Mouse (Mus musculus) cortical plate, adult 2 months (tissue): Measurements from ENCODE around the gene Adam11. TPM values are rescaled to one million over a fixed set of nuclear protein-coding genes. Genes with fewer than 3 reads are reported as not detected.
A peak's percentile ranks its signal among the peaks of the same experiment; 100 is the strongest.

Experiments used
- H3K27ac ChIP-seq: fragments of 200-500 bp; 2 replicates; pipeline ENCODE4 v1.5.1; 2012; ENCODE audit warnings: low read length, control low read depth, inconsistent platforms; ENCODE audit not compliant: insufficient read depth
- H3K4me1 ChIP-seq: fragments of 200-500 bp; 2 replicates; pipeline ENCODE4 v1.6.1; 2011; ENCODE audit warnings: low read length; ENCODE audit not compliant: control insufficient read depth, insufficient read depth
- H3K4me3 ChIP-seq: fragments of 200-500 bp; 2 replicates; pipeline ENCODE4 v1.5.1; 2011; ENCODE audit warnings: mild to moderate bottlenecking, low read length, control low read depth; ENCODE audit not compliant: insufficient read depth
- CTCF ChIP-seq: fragments of 200-500 bp; IDR thresholded peaks from 2 replicates; pipeline ENCODE4 v1.5.1; 2011; ENCODE audit warnings: mild to moderate bottlenecking, control low read depth, low read length; ENCODE audit not compliant: insufficient read depth; ENCODE audit errors: extremely low read depth
- POLR2A ChIP-seq: fragments of 200-500 bp; IDR thresholded peaks from 2 replicates; pipeline ENCODE4 v1.6.1; 2011; ENCODE audit warnings: mild to moderate bottlenecking, low read length, control low read depth; ENCODE audit not compliant: insufficient read depth; ENCODE audit errors: extremely low read depth
- polyA plus RNA-seq: library from polyadenylated mRNA; depleted of rRNA; stranded (reverse); fragments of >200 nt; gene quantifications from 2 replicates; pipeline ENCODE4 v1.2.3, GENCODE M21; 2012

The Adam11 gene
- polyA plus RNA-seq, 1 experiment: 101 TPM

GRCm38 (mm10) chr11:102791682-102792445 is 30.6 kb downstream of the Adam11 start:
- no peak for TF ChIP-seq POLR2A
- TF ChIP-seq CTCF: no peak
- H3K4me1 ChIP-seq: 0 out of 2 replicates have a peak, but pooled peaks cover 1% of the 10 kb centered on the region
- no peak overlapping the region for H3K27ac ChIP-seq
- H3K4me3 ChIP-seq: no peak overlapping the region

- TF ChIP-seq CTCF: no peak
- no peak for TF ChIP-seq POLR2A
- Histone ChIP-seq H3K4me3 (no peak overlapping the region), H3K27ac (no peak overlapping the region), H3K4me1 (0 out of 2 replicates have a peak, but pooled peaks cover 1% of the 10 kb centered on the region)
These were observed 32.9 kb downstream of the Adam11 start for GRCm38 (mm10) chr11:102794157-102794556.

- H3K27ac ChIP-seq: no peak overlapping the region
- no peak overlapping the region for H3K4me3 ChIP-seq
- no peaks in the 10 kb centered on the region for H3K4me1 ChIP-seq
- no peak for TF ChIP-seq POLR2A
- no peak for TF ChIP-seq CTCF
These were observed 42.2 kb downstream of the Adam11 start for GRCm38 (mm10) chr11:102803453-102803852.

GRCm38 (mm10) chr11:102808246-102808645 is 47.0 kb downstream of the Adam11 start:
- H3K4me3 ChIP-seq: no peak overlapping the region
- TF ChIP-seq POLR2A (no peak), CTCF (no peak)
- peaks cover 2% of the 10 kb centered on the region for H3K4me1 ChIP-seq
- H3K27ac ChIP-seq: no peak overlapping the region

- TF ChIP-seq POLR2A: no peak
- no peak for TF ChIP-seq CTCF
- Histone ChIP-seq H3K4me3 (no peak overlapping the region), H3K4me1 (peaks cover 2% of the 10 kb centered on the region), H3K27ac (no peak overlapping the region)
These were observed 49.7 kb downstream of the Adam11 start for GRCm38 (mm10) chr11:102810721-102811485.

GRCm38 (mm10) chr11:102814881-102815280 is 53.6 kb downstream of the Adam11 start:
- Histone ChIP-seq H3K4me3 (no peak overlapping the region), H3K27ac (no peak overlapping the region), H3K4me1 (peaks cover 2% of the 10 kb centered on the region)
- TF ChIP-seq CTCF: no peak
- no peak for TF ChIP-seq POLR2A

GRCm38 (mm10) chr11:102818121-102819020 is 57.1 kb downstream of the Adam11 start:
- Histone ChIP-seq H3K27ac (no peak overlapping the region; the same call in 1 of the 2 replicates), H3K4me3 (peak overlapping the region; percentile 27), H3K4me1 (no peaks in the 10 kb centered on the region)
- TF ChIP-seq POLR2A (no peak), CTCF (no peak)

- TF ChIP-seq CTCF: no peak
- no peak for TF ChIP-seq POLR2A
These were observed 58.0 kb downstream of the Adam11 start, which contains the start of gene Gjc1 for GRCm38 (mm10) chr11:102819021-102819782. Gjc1 (minus strand) TSS chr11:102819700.

More at GRCm38 (mm10) chr11:102819021-102819782, 58.0 kb downstream of the Adam11 start, which contains the start of gene Gjc1:
- no peaks in the 10 kb centered on the region for H3K4me1 ChIP-seq
- H3K27ac ChIP-seq: peak within 1 kb of the TSS; percentile 57
- H3K4me3 ChIP-seq: peak within 1 kb of the TSS; percentile 55
